Mouse (Mus musculus): ENCODE measurements around the gene Olfr902. TPM values are rescaled to one million over a fixed set of nuclear protein-coding genes. Genes with fewer than 3 reads are reported as not detected.
"Not testable (repeated sequence)": the region's sequence is repeated elsewhere in the genome, so short reads cannot be mapped to it uniquely, and the experiment has no call there.

Olfr902 gene
- not detected for total RNA-seq (2021)

GRCm38 (mm10) chr9:38447352-38447751, at the start of gene Olfr902:
Gene Olfr902, plus strand, starts transcription at chr9:38447652.
- intact Hi-C loops (cut with DNase I): no loop called here
- DNase-seq (ENCODE audit: low spot score in 2 of 2): no peak

GRCm38 (mm10) chr9:38401398-38401797, 46.1 kb upstream of the Olfr902 start, which contains the start of gene Olfr147:
Gene Olfr147, plus strand, starts transcription at chr9:38401698.
- intact Hi-C loops (cut with DNase I): no loop called here
- no peak for DNase-seq (ENCODE audit: low spot score in 2 of 2)

- intact Hi-C loops (cut with DNase I); DNase-seq (ENCODE audit: low spot score in 2 of 2): not testable (repeated sequence)
These were observed 40.0 kb upstream of the Olfr902 start for GRCm38 (mm10) chr9:38407502-38407901.

- DNase-seq (ENCODE audit: low spot score in 2 of 2); intact Hi-C loops (cut with DNase I): not testable (repeated sequence)
These were observed 34.0 kb upstream of the Olfr902 start for GRCm38 (mm10) chr9:38413502-38413901.

- intact Hi-C loops (cut with DNase I): no loop called here
- DNase-seq (ENCODE audit: low spot score in 2 of 2): no peak
These were observed 23.7 kb upstream of the Olfr902 start for GRCm38 (mm10) chr9:38423801-38424200.

- intact Hi-C loops (cut with DNase I): no loop called here
- DNase-seq (ENCODE audit: low spot score in 2 of 2): no peak
These were observed 20.4 kb upstream of the Olfr902 start for GRCm38 (mm10) chr9:38427026-38427425.

GRCm38 (mm10) chr9:38429155-38429554, 18.3 kb upstream of the Olfr902 start, which contains the start of gene Olfr901:
Gene Olfr901, plus strand, starts transcription at chr9:38429455.
- DNase-seq (ENCODE audit: low spot score in 2 of 2): no peak
- intact Hi-C loops (cut with DNase I): no loop called here

- no peak for DNase-seq (ENCODE audit: low spot score in 2 of 2)
- intact Hi-C loops (cut with DNase I): no loop called here
These were observed 15.4 kb downstream of the Olfr902 start, which contains the start of gene Olfr904 for GRCm38 (mm10) chr9:38462844-38463243. Gene Olfr904, plus strand, starts transcription at chr9:38463144.

- intact Hi-C loops (cut with DNase I): no loop called here
- no peak for DNase-seq (ENCODE audit: low spot score in 2 of 2)
These were observed 23.4 kb downstream of the Olfr902 start, which contains the start of gene Olfr905 for GRCm38 (mm10) chr9:38470807-38471206. Gene Olfr905, plus strand, starts transcription at chr9:38471107.

- DNase-seq (ENCODE audit: low spot score in 2 of 2): no peak
- intact Hi-C loops (cut with DNase I): no loop called here
These were observed 39.3 kb downstream of the Olfr902 start, which contains the start of gene Olfr906 for GRCm38 (mm10) chr9:38486785-38487184. Gene Olfr906, plus strand, starts transcription at chr9:38487085.

- intact Hi-C loops (cut with DNase I): no loop called here
These were observed 48.0 kb downstream of the Olfr902 start, which contains the start of gene Olfr907 for GRCm38 (mm10) chr9:38495501-38495900. Gene Olfr907, plus strand, starts transcription at chr9:38495801.

More at GRCm38 (mm10) chr9:38495501-38495900, 48.0 kb downstream of the Olfr902 start, which contains the start of gene Olfr907:
- no peak for DNase-seq (ENCODE audit: low spot score in 2 of 2)

Other genes with a start within 250 kb of the Olfr902 start
- gene Olfr893, start 239.3 kb upstream of the Olfr902 start, total RNA-seq (2021): not detected
- gene Olfr894, start 229.6 kb upstream of the Olfr902 start, total RNA-seq (2021): not detected
- not detected for gene Olfr143, start 194.9 kb upstream of the Olfr902 start, total RNA-seq (2021)
- not detected for gene Olfr895, start 179.8 kb upstream of the Olfr902 start, total RNA-seq (2021)
- gene Olfr896-ps1, start 156.5 kb upstream of the Olfr902 start, total RNA-seq (2021): not detected
- gene Olfr25, start 118.6 kb upstream of the Olfr902 start, total RNA-seq (2021): not detected
- not detected for gene Olfr898, start 99.2 kb upstream of the Olfr902 start, total RNA-seq (2021)
- not detected for gene Olfr250, start 80.8 kb upstream of the Olfr902 start, total RNA-seq (2021)
- not detected for gene Olfr251, start 70.6 kb upstream of the Olfr902 start, total RNA-seq (2021)
- gene Olfr147, start 46.0 kb upstream of the Olfr902 start, total RNA-seq (2021): not detected
- not detected for gene Olfr901, start 18.2 kb upstream of the Olfr902 start, total RNA-seq (2021)
- not detected for gene Olfr904, start 15.5 kb downstream of the Olfr902 start, total RNA-seq (2021)
- not detected for gene Olfr905, start 23.5 kb downstream of the Olfr902 start, total RNA-seq (2021)
- not detected for gene Olfr906, start 39.4 kb downstream of the Olfr902 start, total RNA-seq (2021)
- not detected for gene Olfr907, start 48.1 kb downstream of the Olfr902 start, total RNA-seq (2021)
- gene Olfr911-ps1, start 73.9 kb downstream of the Olfr902 start, total RNA-seq (2021): not detected
- not detected for gene Olfr910, start 90.2 kb downstream of the Olfr902 start, total RNA-seq (2021)
- not detected for gene Olfr912, start 132.5 kb downstream of the Olfr902 start, total RNA-seq (2021)
- gene Olfr913, start 145.1 kb downstream of the Olfr902 start, total RNA-seq (2021): not detected
- not detected for gene Olfr914, start 157.4 kb downstream of the Olfr902 start, total RNA-seq (2021)
- not detected for gene Olfr916, start 212.2 kb downstream of the Olfr902 start, total RNA-seq (2021)
- not detected for gene Olfr917, start 218.2 kb downstream of the Olfr902 start, total RNA-seq (2021)
- not detected for gene Olfr918, start 226.9 kb downstream of the Olfr902 start, total RNA-seq (2021)

Measured in left cerebral cortex, postnatal 25 days (tissue).